Mouse (Mus musculus) fat pad, adult 2 months (tissue): ENCODE results near the gene Rela.

Source experiments
- DNase-seq: peaks from one replicate; pipeline ENCODE4 v3.0.0-alpha.2; 2011; ENCODE audit warnings: low read depth, low spot score; ENCODE audit errors: extremely low read depth

Gene Rela

GRCm38 (mm10) chr19:5637069-5638047 lies at the start of gene Rela:
Gene Rela, plus strand, starts transcription at chr19:5637483.
- no peak for DNase-seq

GRCm38 (mm10) chr19:5589159-5589558 lies 48.1 kb upstream of the Rela start:
- no peak for DNase-seq

- DNase-seq = no peak
These were observed 45.4 kb upstream of the Rela start for GRCm38 (mm10) chr19:5591888-5592287.

- DNase-seq = no peak
These were observed 38.1 kb upstream of the Rela start for GRCm38 (mm10) chr19:5599224-5599623.

- no peak for DNase-seq
These were observed 35.3 kb upstream of the Rela start, which contains the start of gene Rnaseh2c for GRCm38 (mm10) chr19:5601752-5602541. Gene Rnaseh2c, plus strand, starts transcription at chr19:5601873.

- DNase-seq = no peak
These were observed 33.6 kb upstream of the Rela start for GRCm38 (mm10) chr19:5603664-5604063.

GRCm38 (mm10) chr19:5605126-5605525 lies 32.2 kb upstream of the Rela start:
- no peak for DNase-seq

- DNase-seq = no peak
These were observed 31.1 kb upstream of the Rela start for GRCm38 (mm10) chr19:5606196-5606595.

- no peak for DNase-seq
These were observed 29.4 kb upstream of the Rela start for GRCm38 (mm10) chr19:5607705-5608410.

- no peak for DNase-seq
These were observed 28.6 kb upstream of the Rela start for GRCm38 (mm10) chr19:5608707-5609106.

GRCm38 (mm10) chr19:5609171-5609546 lies 28.1 kb upstream of the Rela start:
- no peak for DNase-seq

- no peak for DNase-seq
These were observed 27.5 kb upstream of the Rela start, which contains the start of gene Kat5 for GRCm38 (mm10) chr19:5609547-5610404. Gene Kat5, minus strand, starts transcription at chr19:5610237.

- DNase-seq = no peak
These were observed 25.3 kb upstream of the Rela start for GRCm38 (mm10) chr19:5611973-5612372.

- no peak for DNase-seq
These were observed 24.4 kb upstream of the Rela start for GRCm38 (mm10) chr19:5612762-5613411.

GRCm38 (mm10) chr19:5614953-5615352 lies 22.3 kb upstream of the Rela start:
- no peak for DNase-seq

GRCm38 (mm10) chr19:5620007-5620406 lies 17.3 kb upstream of the Rela start:
- no peak for DNase-seq

GRCm38 (mm10) chr19:5621884-5622283 lies 15.4 kb upstream of the Rela start:
- DNase-seq = no peak

- DNase-seq = no peak
These were observed 12.0 kb upstream of the Rela start for GRCm38 (mm10) chr19:5625311-5625710.

GRCm38 (mm10) chr19:5629907-5630306 lies 7.4 kb upstream of the Rela start:
- DNase-seq = no peak

GRCm38 (mm10) chr19:5632120-5632519 lies 5.2 kb upstream of the Rela start:
- DNase-seq = no peak
